Mouse (Mus musculus): ENCODE data around the gene Hecw2. TPM values are rescaled to one million over a fixed set of nuclear protein-coding genes. Genes with fewer than 3 reads are reported as not detected.

The Hecw2 gene
- polyA plus RNA-seq, 1 experiment from 2014 or later, result 7.7 TPM

DNA sequence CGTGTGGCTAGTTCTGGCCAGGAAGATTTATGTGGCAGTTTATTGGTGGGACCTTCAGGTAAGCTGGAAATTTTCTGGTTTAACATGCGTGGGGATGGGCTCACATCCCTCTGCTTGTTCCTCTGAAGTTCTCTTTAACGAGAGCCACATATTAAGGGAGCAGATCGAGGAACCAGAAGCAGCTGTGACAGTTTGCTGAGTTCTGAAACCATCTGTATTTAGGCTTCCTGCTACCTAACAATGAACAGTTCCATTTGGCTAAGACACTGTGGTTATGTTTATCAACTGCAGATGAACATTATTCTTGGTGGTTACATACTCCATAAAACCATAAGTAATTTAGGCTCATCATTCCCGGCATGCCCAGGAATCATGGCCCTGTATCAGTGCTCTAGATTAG lies 242.6 kb downstream of the Hecw2 start:
- Histone ChIP-seq H3K27me3 (replicated peaks) (no peaks in the 10 kb centered on the region), H3K4me2 (no peak overlapping the region), H3K36me3 (replicated peaks) (no peaks in the 10 kb centered on the region), H3K4me3 (no peak overlapping the region), H3K9me3 (no peaks in the 10 kb centered on the region), H3K27ac (no peak overlapping the region), H3K9ac (no peak overlapping the region), H3K4me1 (no peaks in the 10 kb centered on the region)
- 87% methylated on average over 5 of the region's 5 CpGs for WGBS
- no peak for ATAC-seq (replicated peaks)

DNA sequence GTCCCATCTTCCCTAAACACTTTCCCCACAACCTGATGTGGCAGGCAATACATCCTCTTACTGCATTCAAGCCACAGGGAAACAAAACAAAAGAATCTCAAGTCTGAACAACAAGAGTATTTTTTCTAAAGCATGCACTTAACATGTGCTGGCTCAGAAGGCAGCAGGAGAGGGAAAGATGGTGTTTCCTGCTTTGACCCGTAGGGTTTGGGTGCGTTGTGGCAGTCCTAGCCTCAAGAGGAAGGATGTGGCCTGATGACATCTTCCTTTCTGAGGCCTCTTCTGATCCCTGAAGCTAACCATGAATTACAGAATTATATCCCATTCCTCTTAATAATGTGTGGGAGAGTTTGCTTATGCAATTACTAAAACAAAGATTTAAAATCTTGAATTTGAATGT lies 249.2 kb downstream of the Hecw2 start:
- H3K27me3 ChIP-seq (replicated peaks), result no peaks in the 10 kb centered on the region
- no peak overlapping the region for H3K4me2 ChIP-seq
- 80% methylated on average over 2 of the region's 2 CpGs for WGBS
- no peaks in the 10 kb centered on the region for H3K9me3 ChIP-seq
- H3K27ac ChIP-seq, result no peak overlapping the region
- no peak overlapping the region for H3K4me3 ChIP-seq
- ATAC-seq (replicated peaks), result no peak
- no peaks in the 10 kb centered on the region for H3K36me3 ChIP-seq (replicated peaks)
- peaks cover under 1% of the 10 kb centered on the region for H3K4me1 ChIP-seq
- no peak overlapping the region for H3K9ac ChIP-seq

DNA sequence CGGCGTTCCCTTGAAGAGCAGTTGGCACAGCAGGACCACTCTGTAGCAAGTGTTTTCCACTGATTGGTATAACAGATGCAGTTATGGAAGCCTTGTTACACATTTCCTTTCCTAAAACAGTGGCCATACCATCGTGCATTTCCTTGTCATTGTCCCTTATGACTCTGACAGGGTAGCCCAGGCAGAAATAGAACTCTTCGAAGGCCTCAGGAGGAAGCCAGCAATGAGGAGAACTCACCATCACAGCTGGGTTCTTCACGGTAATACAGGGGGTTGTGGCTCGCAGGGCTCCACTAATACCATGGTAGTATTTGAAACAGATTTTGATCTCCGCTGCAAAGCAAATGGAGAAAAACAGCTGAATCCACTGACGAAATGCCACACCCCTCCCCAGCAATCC lies 252.5 kb downstream of the Hecw2 start:
- H3K36me3 ChIP-seq (replicated peaks), result no peaks in the 10 kb centered on the region

DNA sequence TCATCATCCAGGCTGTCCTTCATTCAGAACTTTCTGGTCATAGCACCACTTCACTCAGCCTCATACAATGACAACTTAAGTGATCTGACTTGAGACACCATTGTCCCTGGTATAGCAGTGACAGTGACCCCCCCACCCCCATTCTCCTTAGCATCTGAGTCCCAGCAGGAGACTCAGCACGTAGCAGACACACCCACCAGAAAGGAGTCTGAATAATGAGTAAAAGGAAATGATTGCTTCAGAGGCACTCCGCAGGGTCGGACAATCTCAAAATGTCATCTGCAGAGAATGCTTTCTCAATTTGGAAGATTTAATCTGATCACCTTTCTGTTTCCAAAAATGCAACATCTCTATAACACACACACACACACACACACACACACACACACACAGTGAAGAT lies 253.4 kb downstream of the Hecw2 start:
- ATAC-seq (replicated peaks), result no peak
- H3K4me1 ChIP-seq, result peaks cover 9% of the 10 kb centered on the region
- H3K9ac ChIP-seq, result no peak overlapping the region
- no peaks in the 10 kb centered on the region for H3K36me3 ChIP-seq (replicated peaks)
- 49% methylated on average over 3 of the region's 3 CpGs for WGBS
- H3K4me2 ChIP-seq, result no peak overlapping the region
- H3K27me3 ChIP-seq (replicated peaks), result no peaks in the 10 kb centered on the region
- H3K9me3 ChIP-seq, result no peaks in the 10 kb centered on the region
- H3K4me3 ChIP-seq, result no peak overlapping the region
- no peak overlapping the region for H3K27ac ChIP-seq

More for the DNA sequence above, 252.5 kb downstream of the Hecw2 start:
- 78% methylated on average over 8 of the region's 8 CpGs for WGBS
- Histone ChIP-seq H3K9me3 (no peaks in the 10 kb centered on the region), H3K4me1 (peaks cover 9% of the 10 kb centered on the region), H3K4me3 (no peak overlapping the region), H3K4me2 (no peak overlapping the region), H3K27ac (no peak overlapping the region), H3K9ac (no peak overlapping the region), H3K27me3 (replicated peaks) (no peaks in the 10 kb centered on the region)
- no peak for ATAC-seq (replicated peaks)

DNA sequence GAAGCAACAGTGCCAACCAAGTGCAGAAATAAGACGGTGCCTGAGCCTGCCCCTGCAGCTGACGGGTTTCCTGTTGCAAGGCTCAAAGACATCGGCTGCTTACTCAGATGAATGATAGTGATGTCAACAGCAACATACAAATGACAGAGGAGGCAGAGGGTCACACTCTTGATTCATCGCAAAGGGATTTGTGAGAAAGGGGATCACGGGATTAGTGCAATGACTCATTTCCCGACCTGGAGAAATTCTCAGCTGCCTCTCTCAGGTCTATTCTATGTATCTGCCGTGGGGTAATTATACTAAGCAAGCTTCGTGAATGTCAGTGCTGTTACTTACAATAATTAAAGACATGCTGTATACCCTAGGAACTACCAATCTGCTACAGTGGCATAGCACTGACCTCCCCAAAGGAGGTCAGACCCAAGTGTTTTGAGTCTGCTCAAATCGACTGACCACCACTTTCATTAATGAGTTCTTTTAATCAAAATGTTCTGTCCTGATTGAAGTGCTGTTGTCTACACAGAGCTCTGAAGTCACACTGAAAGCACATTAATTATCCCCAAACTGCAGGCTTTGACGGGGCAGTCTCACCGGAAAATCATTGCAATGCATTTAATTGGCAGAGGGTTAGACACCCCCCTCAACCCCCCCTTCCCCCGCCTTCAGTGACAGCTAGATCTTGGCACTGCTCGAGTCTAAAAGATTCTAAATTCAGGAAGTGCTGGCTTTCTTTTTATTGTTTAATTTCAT lies 254.5 kb downstream of the Hecw2 start:
- H3K4me3 ChIP-seq, result 0 out of 2 replicates have a peak overlapping the region, but pooled peaks have one; percentile 5
- H3K27me3 ChIP-seq (replicated peaks), result no peaks in the 10 kb centered on the region
- H3K4me1 ChIP-seq, result peaks cover 9% of the 10 kb centered on the region
- peak overlapping the region; percentile 3; the same call in 1 of the 2 replicates for H3K9ac ChIP-seq
- H3K4me2 ChIP-seq, result peak overlapping the region; percentile 32; the same call in 1 of the 2 replicates
- WGBS, result 11% methylated on average over 13 of the region's 13 CpGs
- peak overlapping the region; percentile 39 for H3K27ac ChIP-seq
- no peaks in the 10 kb centered on the region for H3K9me3 ChIP-seq
- H3K36me3 ChIP-seq (replicated peaks), result no peaks in the 10 kb centered on the region
- peak; percentile 83 for ATAC-seq (replicated peaks)

DNA sequence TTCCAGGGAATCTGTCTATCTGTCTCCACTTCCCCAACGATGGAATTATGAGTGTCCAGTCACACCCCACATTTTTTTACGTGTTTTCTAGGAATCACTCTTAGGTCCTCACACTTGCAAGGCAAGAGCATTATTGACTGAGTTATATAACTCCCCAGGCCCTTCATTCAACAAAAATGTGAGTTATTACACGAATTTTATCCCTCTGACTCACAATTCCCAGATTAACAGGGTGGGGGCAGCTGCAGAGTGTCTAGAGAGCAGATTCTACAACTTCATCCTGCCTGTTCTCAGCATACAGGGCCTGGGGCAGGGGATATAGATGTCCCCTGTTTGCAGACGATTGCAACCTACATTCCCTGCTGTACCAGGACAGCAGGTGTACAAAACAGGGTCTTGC lies 255.7 kb downstream of the Hecw2 start:
- H3K36me3 ChIP-seq (replicated peaks), result no peaks in the 10 kb centered on the region
- no peak overlapping the region for H3K27ac ChIP-seq
- peaks cover 9% of the 10 kb centered on the region for H3K4me1 ChIP-seq
- no peaks in the 10 kb centered on the region for H3K9me3 ChIP-seq
- no peaks in the 10 kb centered on the region for H3K27me3 ChIP-seq (replicated peaks)
- no peak for ATAC-seq (replicated peaks)
- no peak overlapping the region for H3K4me2 ChIP-seq
- H3K9ac ChIP-seq, result no peak overlapping the region
- WGBS, result 72% methylated on average over 4 of the region's 4 CpGs
- H3K4me3 ChIP-seq, result no peak overlapping the region

DNA sequence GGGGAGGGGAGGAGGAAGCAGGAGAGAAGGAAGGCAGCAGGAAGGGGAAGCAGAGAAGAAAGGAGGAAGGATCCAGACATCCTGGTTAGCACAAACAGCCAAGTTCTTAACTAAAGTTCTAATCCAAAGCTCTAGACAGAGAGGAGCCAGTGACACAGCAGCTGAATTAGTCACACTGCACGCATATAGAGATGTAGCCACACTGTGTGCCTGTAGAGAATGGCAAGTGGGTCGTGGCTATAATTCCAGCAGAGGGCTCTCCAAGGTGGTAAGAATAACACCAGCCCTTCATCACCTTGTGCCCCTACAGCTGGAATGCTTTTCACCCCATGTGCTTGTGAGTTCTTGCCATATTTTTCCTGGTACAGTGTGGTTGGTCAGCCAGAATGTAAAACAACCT lies 261.7 kb downstream of the Hecw2 start:
- no peak for ATAC-seq (replicated peaks)
- H3K27me3 ChIP-seq (replicated peaks), result no peaks in the 10 kb centered on the region
- H3K4me3 ChIP-seq, result no peak overlapping the region
- H3K4me1 ChIP-seq, result no peaks in the 10 kb centered on the region
- no peaks in the 10 kb centered on the region for H3K36me3 ChIP-seq (replicated peaks)
- H3K9ac ChIP-seq, result no peak overlapping the region
- H3K27ac ChIP-seq, result no peak overlapping the region
- no peaks in the 10 kb centered on the region for H3K9me3 ChIP-seq
- WGBS, result 67% methylated on average over 2 of the region's 2 CpGs
- H3K4me2 ChIP-seq, result no peak overlapping the region

DNA sequence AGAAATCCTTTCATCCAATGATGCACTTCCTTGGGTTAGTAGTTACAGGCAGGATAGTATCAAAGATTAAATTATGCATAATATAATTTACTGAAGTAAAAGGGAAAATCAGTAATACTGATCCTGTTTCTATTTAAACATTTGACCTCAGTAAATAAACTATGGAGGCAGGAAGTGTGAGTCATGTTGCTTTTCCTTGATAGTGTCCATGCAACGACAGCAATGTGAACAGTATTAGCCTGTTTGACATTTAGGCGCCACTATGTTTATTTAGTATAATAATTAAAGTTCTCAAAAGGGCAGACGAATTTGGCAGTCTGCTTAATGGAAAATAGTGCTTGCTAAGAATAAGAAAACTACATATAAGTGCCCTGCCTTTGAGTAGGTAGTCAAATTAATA lies 263.7 kb downstream of the Hecw2 start:
- Histone ChIP-seq H3K4me3 (no peak overlapping the region), H3K27ac (no peak overlapping the region), H3K9ac (no peak overlapping the region), H3K9me3 (no peaks in the 10 kb centered on the region), H3K4me1 (no peaks in the 10 kb centered on the region), H3K36me3 (replicated peaks) (no peaks in the 10 kb centered on the region), H3K4me2 (no peak overlapping the region), H3K27me3 (replicated peaks) (no peaks in the 10 kb centered on the region)
- no peak for ATAC-seq (replicated peaks)
- 78% methylated on average over 3 of the region's 3 CpGs for WGBS

DNA sequence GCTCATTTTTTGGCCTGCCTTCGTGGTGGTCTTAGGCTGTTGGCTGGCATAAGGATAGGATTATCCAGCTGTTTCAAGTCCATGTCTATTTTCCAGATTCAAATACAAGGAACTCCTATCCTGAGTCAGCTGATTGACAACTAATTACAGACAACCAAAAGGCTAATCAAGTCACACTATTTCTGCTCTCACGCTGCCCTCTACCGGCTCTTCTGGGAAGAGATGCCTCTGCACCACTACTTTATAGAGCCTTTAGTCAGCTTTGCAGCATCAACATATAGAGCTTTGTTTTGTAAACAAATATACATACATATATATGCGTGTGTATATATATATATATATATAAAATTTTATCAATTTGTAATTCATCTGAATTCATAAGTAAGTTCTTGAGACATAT lies 267.4 kb downstream of the Hecw2 start:
- Histone ChIP-seq H3K9me3 (no peaks in the 10 kb centered on the region), H3K9ac (no peak overlapping the region), H3K27ac (no peak overlapping the region), H3K4me2 (no peak overlapping the region), H3K4me3 (no peak overlapping the region), H3K36me3 (replicated peaks) (no peaks in the 10 kb centered on the region), H3K4me1 (peaks cover 3% of the 10 kb centered on the region; the same call in 1 of the 2 replicates), H3K27me3 (replicated peaks) (no peaks in the 10 kb centered on the region)
- ATAC-seq (replicated peaks), result 0 out of 2 replicates have a peak, but pooled peaks have one; percentile 43
- 21% methylated on average over 4 of the region's 4 CpGs for WGBS

DNA sequence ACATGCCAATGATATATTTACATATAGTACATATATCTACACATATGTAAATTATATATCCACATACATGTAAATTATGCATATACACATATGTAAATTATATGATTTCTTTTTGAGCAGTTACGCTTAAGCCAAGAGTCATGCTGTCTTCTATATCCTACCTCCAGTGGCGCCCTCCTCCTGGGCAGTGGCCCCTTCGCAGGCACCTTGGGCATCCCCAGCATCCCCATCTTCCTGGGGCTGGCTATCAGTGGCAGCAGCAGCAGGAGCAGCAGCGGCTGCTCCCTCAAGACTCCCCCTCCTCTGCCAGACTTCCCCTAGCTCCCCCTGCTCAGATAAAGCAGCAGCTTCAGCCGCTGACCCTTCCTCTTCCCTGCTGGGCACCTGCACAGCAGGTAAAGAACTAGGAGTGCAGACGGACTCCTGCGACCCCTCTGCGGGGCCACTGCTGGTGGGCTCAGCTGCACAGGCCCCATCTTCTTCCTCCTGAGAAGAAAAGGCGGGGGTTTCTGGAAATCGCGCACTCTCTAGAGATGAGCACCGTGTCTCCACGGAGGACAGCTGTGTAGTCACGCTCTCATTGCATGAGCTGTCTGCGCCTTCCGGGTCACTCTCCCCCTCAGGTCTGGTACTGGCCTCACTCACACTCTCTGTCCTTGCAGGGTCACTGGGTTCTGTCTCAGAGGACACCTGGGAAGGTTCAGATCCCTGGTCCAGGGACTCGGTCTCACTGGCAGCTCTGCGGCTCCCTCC lies 269.6 kb downstream of the Hecw2 start:
- Histone ChIP-seq H3K27ac (no peak overlapping the region), H3K4me3 (no peak overlapping the region), H3K27me3 (replicated peaks) (no peaks in the 10 kb centered on the region), H3K4me2 (no peak overlapping the region), H3K9ac (no peak overlapping the region), H3K36me3 (replicated peaks) (no peaks in the 10 kb centered on the region), H3K9me3 (no peaks in the 10 kb centered on the region), H3K4me1 (peaks cover 3% of the 10 kb centered on the region; the same call in 1 of the 2 replicates)
- WGBS, result 37% methylated on average over 18 of the region's 18 CpGs
- ATAC-seq (replicated peaks), result peak; percentile 53

DNA sequence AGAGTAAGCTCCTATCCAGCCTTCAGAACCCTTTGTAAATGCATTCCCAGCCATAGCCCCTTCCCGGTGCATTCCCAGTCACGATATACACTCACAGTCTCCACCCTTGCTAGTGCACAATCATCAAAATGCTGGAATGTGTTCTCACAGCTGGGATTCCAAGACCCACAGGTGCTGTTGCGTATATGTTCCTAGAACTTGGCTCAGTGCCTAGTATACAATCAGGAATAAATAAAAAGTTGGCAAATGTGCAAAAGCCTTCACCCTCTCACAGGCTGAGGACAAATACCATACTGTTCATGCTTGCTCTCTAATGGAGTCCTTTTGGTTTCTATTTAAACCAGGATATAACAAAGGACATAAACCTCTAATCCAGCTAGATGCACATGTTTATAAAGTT lies 283.1 kb downstream of the Hecw2 start:
- Histone ChIP-seq H3K36me3 (replicated peaks) (no peaks in the 10 kb centered on the region), H3K27ac (no peak overlapping the region), H3K4me3 (no peak overlapping the region), H3K9ac (no peak overlapping the region), H3K9me3 (no peaks in the 10 kb centered on the region), H3K27me3 (replicated peaks) (no peaks in the 10 kb centered on the region), H3K4me2 (no peak overlapping the region), H3K4me1 (no peaks in the 10 kb centered on the region)
- ATAC-seq (replicated peaks), result no peak
- WGBS, result 75% methylated on average over 3 of the region's 3 CpGs

DNA sequence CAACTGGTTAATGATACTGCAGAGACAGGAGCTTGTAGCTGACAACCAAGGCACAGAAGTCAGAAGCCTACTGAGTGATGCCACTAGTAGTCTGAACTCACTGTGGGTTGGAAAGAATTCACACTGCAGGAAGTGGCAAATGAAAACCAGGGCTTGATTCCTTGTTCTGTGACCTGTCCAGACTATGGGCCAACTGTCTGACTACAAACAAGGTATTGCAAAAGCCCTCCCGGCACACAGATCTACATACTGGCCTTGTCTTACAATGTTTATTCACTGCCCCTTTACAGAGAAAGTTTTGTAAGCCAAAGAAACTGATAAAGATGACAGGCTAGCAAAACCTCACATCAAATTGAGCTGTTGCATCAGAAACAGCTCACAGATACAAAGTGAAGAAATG lies 284.7 kb downstream of the Hecw2 start:
- no peak for ATAC-seq (replicated peaks)
- no peaks in the 10 kb centered on the region for H3K27me3 ChIP-seq (replicated peaks)
- H3K36me3 ChIP-seq (replicated peaks), result no peaks in the 10 kb centered on the region
- no peak overlapping the region for H3K27ac ChIP-seq
- no peak overlapping the region for H3K9ac ChIP-seq
- H3K9me3 ChIP-seq, result no peaks in the 10 kb centered on the region
- no peaks in the 10 kb centered on the region for H3K4me1 ChIP-seq
- H3K4me2 ChIP-seq, result no peak overlapping the region
- 88% methylated on average over 1 of the region's 1 CpGs for WGBS
- no peak overlapping the region for H3K4me3 ChIP-seq

DNA sequence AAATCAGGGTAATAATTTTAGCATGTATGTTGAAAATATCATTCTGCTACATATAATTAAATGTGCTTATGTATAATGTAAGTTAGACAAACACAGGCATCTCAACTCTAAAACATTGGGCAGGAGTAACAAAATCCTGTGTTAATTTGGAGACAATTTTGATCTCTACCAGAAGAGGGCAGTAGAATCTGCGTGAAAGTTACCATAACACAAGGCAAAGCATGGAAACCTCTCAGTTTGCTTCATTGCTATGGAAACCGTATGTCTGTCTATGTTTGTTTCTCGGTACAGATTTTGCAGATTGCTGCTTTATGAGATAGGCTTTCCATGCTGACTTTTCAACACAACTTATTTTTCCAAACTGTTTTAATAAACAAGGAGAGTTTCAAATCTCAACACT lies 285.9 kb downstream of the Hecw2 start:
- WGBS, result 18% methylated on average over 3 of the region's 3 CpGs
- Histone ChIP-seq H3K9ac (no peak overlapping the region), H3K27ac (no peak overlapping the region), H3K4me1 (no peaks in the 10 kb centered on the region), H3K9me3 (no peaks in the 10 kb centered on the region), H3K4me2 (no peak overlapping the region), H3K4me3 (no peak overlapping the region), H3K36me3 (replicated peaks) (no peaks in the 10 kb centered on the region), H3K27me3 (replicated peaks) (no peaks in the 10 kb centered on the region)
- peak; percentile 89 for ATAC-seq (replicated peaks)

Measured in midbrain, embryonic 15.5 days (tissue).